Mouse (Mus musculus): ENCODE results near the gene Ugt2b1.
"Not testable (repeated sequence)": the region's sequence is repeated elsewhere in the genome, so short reads cannot be mapped to it uniquely, and the experiment has no call there.

Gene Ugt2b1

GRCm38 (mm10) chr5:86926426-86926825 lies at the start of gene Ugt2b1:
Gene Ugt2b1 (minus strand): TSS chr5:86926530.
- DNase-seq (ENCODE audit: low read depth, low spot score): no peak

- not testable (repeated sequence) for DNase-seq (ENCODE audit: low read depth, low spot score)
Observed at GRCm38 (mm10) chr5:86967271-86967670, 40.9 kb upstream of the Ugt2b1 start.

- DNase-seq (ENCODE audit: low read depth, low spot score): not testable (repeated sequence)
Observed at GRCm38 (mm10) chr5:86962849-86963248, 36.5 kb upstream of the Ugt2b1 start.

- DNase-seq (ENCODE audit: low read depth, low spot score): no peak
Observed at GRCm38 (mm10) chr5:86961587-86962358, 35.4 kb upstream of the Ugt2b1 start.

GRCm38 (mm10) chr5:86960504-86960903 lies 34.2 kb upstream of the Ugt2b1 start:
- DNase-seq (ENCODE audit: low read depth, low spot score): no peak

- no peak for DNase-seq (ENCODE audit: low read depth, low spot score)
Observed at GRCm38 (mm10) chr5:86942111-86942510, 15.8 kb upstream of the Ugt2b1 start.

GRCm38 (mm10) chr5:86920661-86921233 lies 5.6 kb downstream of the Ugt2b1 start:
- no peak for DNase-seq (ENCODE audit: low read depth, low spot score)

GRCm38 (mm10) chr5:86911357-86912099 lies 14.8 kb downstream of the Ugt2b1 start:
- DNase-seq (ENCODE audit: low read depth, low spot score): no peak

GRCm38 (mm10) chr5:86910770-86911169 lies 15.6 kb downstream of the Ugt2b1 start:
- no peak for DNase-seq (ENCODE audit: low read depth, low spot score)

- DNase-seq (ENCODE audit: low read depth, low spot score): no peak
Observed at GRCm38 (mm10) chr5:86906758-86907157, 19.6 kb downstream of the Ugt2b1 start, which contains the start of gene Ugt2b34. Gene Ugt2b34 (minus strand): TSS chr5:86906937.

- DNase-seq (ENCODE audit: low read depth, low spot score): no peak
Observed at GRCm38 (mm10) chr5:86889933-86890332, 36.4 kb downstream of the Ugt2b1 start.

- no peak for DNase-seq (ENCODE audit: low read depth, low spot score)
Observed at GRCm38 (mm10) chr5:86888420-86888819, 37.9 kb downstream of the Ugt2b1 start.

- no peak for DNase-seq (ENCODE audit: low read depth, low spot score)
Observed at GRCm38 (mm10) chr5:86887081-86887480, 39.2 kb downstream of the Ugt2b1 start.

- no peak for DNase-seq (ENCODE audit: low read depth, low spot score)
Observed at GRCm38 (mm10) chr5:86886620-86887019, 39.7 kb downstream of the Ugt2b1 start.

GRCm38 (mm10) chr5:86871877-86872276 lies 54.5 kb downstream of the Ugt2b1 start:
- no peak for DNase-seq (ENCODE audit: low read depth, low spot score)

Data from CD4-positive helper T cell, adult 2 months (primary cell).